Mouse (Mus musculus) cerebellum, postnatal 25 days (tissue): ENCODE data around the gene Pdia4.
A peak's percentile ranks its signal among the peaks of the same experiment; 100 is the strongest.
"Not testable (repeated sequence)": the region's sequence is repeated elsewhere in the genome, so short reads cannot be mapped to it uniquely, and the experiment has no call there.

Experiments used
- DNase-seq, 2 experiments: peaks; one replicate each; pipeline ENCODE4 v3.0.0; 2021; ENCODE audit warnings: mixed read lengths in 2 of 2

The Pdia4 gene

GRCm38 (mm10) chr6:47810181-47810580, 3.0 kb downstream of the Pdia4 start:
- no peak for DNase-seq

GRCm38 (mm10) chr6:47809053-47809452, 4.2 kb downstream of the Pdia4 start:
- no peak for DNase-seq

GRCm38 (mm10) chr6:47808545-47808944, 4.7 kb downstream of the Pdia4 start:
- no peak for DNase-seq

- no peak for DNase-seq
Measured at GRCm38 (mm10) chr6:47807419-47807818, 5.8 kb downstream of the Pdia4 start.

GRCm38 (mm10) chr6:47805520-47805919, 7.7 kb downstream of the Pdia4 start:
- DNase-seq, result no peak

- DNase-seq, result peak; percentile 39 to 71
Measured at GRCm38 (mm10) chr6:47799079-47799478, 14.2 kb downstream of the Pdia4 start.

GRCm38 (mm10) chr6:47794106-47794830, 19.0 kb downstream of the Pdia4 start:
- DNase-seq, result peak; percentile 44 to 64

- DNase-seq, result no peak
Measured at GRCm38 (mm10) chr6:47793284-47793683, 19.9 kb downstream of the Pdia4 start.

- DNase-seq, result no peak
Measured at GRCm38 (mm10) chr6:47792533-47792932, 20.7 kb downstream of the Pdia4 start.

- peak in 1 of 2 experiments; percentile 47 for DNase-seq
Measured at GRCm38 (mm10) chr6:47790745-47791144, 22.5 kb downstream of the Pdia4 start.

- peak in 1 of 2 experiments; percentile 30 for DNase-seq
Measured at GRCm38 (mm10) chr6:47788821-47789220, 24.4 kb downstream of the Pdia4 start.

GRCm38 (mm10) chr6:47787941-47788736, 25.1 kb downstream of the Pdia4 start:
- peak; percentile 85 to 86 for DNase-seq

GRCm38 (mm10) chr6:47784707-47785412, 28.4 kb downstream of the Pdia4 start:
- no peak for DNase-seq

- DNase-seq, result peak; percentile 38 to 46
Measured at GRCm38 (mm10) chr6:47781091-47781968, 31.9 kb downstream of the Pdia4 start.

- DNase-seq, result peak in 1 of 2 experiments; percentile 36
Measured at GRCm38 (mm10) chr6:47780576-47781013, 32.6 kb downstream of the Pdia4 start.

GRCm38 (mm10) chr6:47771760-47772159, 41.5 kb downstream of the Pdia4 start:
- peak; percentile 35 to 47 for DNase-seq

GRCm38 (mm10) chr6:47771113-47771512, 42.1 kb downstream of the Pdia4 start:
- DNase-seq, result peak in 1 of 2 experiments; percentile 41

- not testable (repeated sequence) for DNase-seq
Measured at GRCm38 (mm10) chr6:47769861-47770260, 43.4 kb downstream of the Pdia4 start.

- DNase-seq, result not testable (repeated sequence)
Measured at GRCm38 (mm10) chr6:47768520-47768919, 44.7 kb downstream of the Pdia4 start.

- DNase-seq, result not testable (repeated sequence)
Measured at GRCm38 (mm10) chr6:47767355-47767754, 45.9 kb downstream of the Pdia4 start.

GRCm38 (mm10) chr6:47762686-47763085, 50.5 kb downstream of the Pdia4 start:
- not testable (repeated sequence) for DNase-seq

GRCm38 (mm10) chr6:47759406-47759805, 53.8 kb downstream of the Pdia4 start:
- DNase-seq, result not testable (repeated sequence)
